Mouse (Mus musculus) MEL (cell line): ENCODE measurements around the gene Sytl3.

Source experiments
- BHLHE40 ChIP-seq: IDR thresholded peaks from 2 replicates; pipeline ENCODE4 v1.6.1; 2012; ENCODE audit warnings: low read depth, mild to moderate bottlenecking, inconsistent platforms, low read length, improper control_type of control experiment, borderline replicate concordance
- CTCF ChIP-seq, 3 experiments: IDR thresholded peaks in 2 of 3; conservative IDR thresholded peaks in 1 of 3; 2 replicates each; pipeline ENCODE4 v1.5.1; 2011 to 2012; ENCODE audit warnings: low read length in 3 of 3, low read depth in 2 of 3, mild to moderate bottlenecking in 2 of 3, improper control_type of control experiment in 1 of 3, inconsistent platforms in 1 of 3, mixed read lengths in 1 of 3, moderate library complexity in 1 of 3; ENCODE audit not compliant: control insufficient read depth in 1 of 3, insufficient read depth in 1 of 3, poor library complexity in 1 of 3, severe bottlenecking in 1 of 3
- EP300 ChIP-seq, 2 experiments: IDR thresholded peaks; 2 replicates each; pipeline ENCODE4 v1.6.1; 2011; ENCODE audit warnings: improper control_type of control experiment in 2 of 2, low read length in 2 of 2, low read depth in 1 of 2, mild to moderate bottlenecking in 1 of 2
- GABPA ChIP-seq: IDR thresholded peaks from 2 replicates; pipeline ENCODE4 v1.6.1; 2012; ENCODE audit warnings: low read depth, mild to moderate bottlenecking, inconsistent platforms, low read length, improper control_type of control experiment, moderate library complexity
- MXI1 ChIP-seq: IDR thresholded peaks from 2 replicates; pipeline ENCODE4 v1.6.1; 2011; ENCODE audit warnings: mild to moderate bottlenecking, low read depth, low read length, improper control_type of control experiment
- POLR2A ChIP-seq, 2 experiments: IDR thresholded peaks; 2 replicates each; pipeline ENCODE4 v1.6.1; 2011 to 2012; ENCODE audit warnings: low read length in 2 of 2, mild to moderate bottlenecking in 2 of 2, control low read depth in 1 of 2, improper control_type of control experiment in 1 of 2, low read depth in 1 of 2, moderate library complexity in 1 of 2; ENCODE audit not compliant: control insufficient read depth in 1 of 2, insufficient read depth in 1 of 2, poor library complexity in 1 of 2
- RCOR1 ChIP-seq: IDR thresholded peaks from 2 replicates; pipeline ENCODE4 v1.6.1; 2012; ENCODE audit warnings: low read depth, mild to moderate bottlenecking, inconsistent platforms, low read length, improper control_type of control experiment
- TAL1 ChIP-seq: IDR thresholded peaks from 2 replicates; pipeline ENCODE4 v1.6.1; 2012; ENCODE audit warnings: mild to moderate bottlenecking, inconsistent platforms, low read length, moderate library complexity, mixed read lengths
- TCF12 ChIP-seq: IDR thresholded peaks from 2 replicates; pipeline ENCODE4 v1.6.1; 2014; ENCODE audit warnings: low read depth, mild to moderate bottlenecking, inconsistent platforms, low read length, improper control_type of control experiment, moderate library complexity
- UBTF ChIP-seq: IDR thresholded peaks from 2 replicates; pipeline ENCODE4 v1.6.1; 2012; ENCODE audit warnings: low read depth, mild to moderate bottlenecking, inconsistent platforms, low read length, improper control_type of control experiment, moderate library complexity, borderline replicate concordance; ENCODE audit not compliant: insufficient read depth
- ZC3H11A ChIP-seq: IDR thresholded peaks from 2 replicates; pipeline ENCODE4 v1.6.1; 2012; ENCODE audit warnings: low read depth, mild to moderate bottlenecking, inconsistent platforms, low read length, improper control_type of control experiment

GRCm38 (mm10) chr17:6772490-6772773, 113.5 kb downstream of the Sytl3 start:
- TF ChIP-seq ZC3H11A (no peak), MXI1 (no peak), GABPA (no peak), TAL1 (no peak), EP300 (IDR thresholded peaks at IDR 0.05; ENCODE audit: low read depth in 1 of 2, low read length in 2 of 2) (no peak), TCF12 (no peak), POLR2A (IDR thresholded peaks at IDR 0.05; ENCODE audit: control insufficient read depth in 1 of 2, insufficient read depth in 1 of 2, low read depth in 1 of 2, low read length in 2 of 2, poor library complexity in 1 of 2) (no peak), RCOR1 (no peak), CTCF (IDR thresholded peaks at IDR 0.05 in 2 of 3, conservative IDR thresholded peaks at IDR 0.05 in 1 of 3; ENCODE audit: control insufficient read depth in 1 of 3, insufficient read depth in 1 of 3, low read depth in 2 of 3, low read length in 3 of 3, poor library complexity in 1 of 3, severe bottlenecking in 1 of 3) (no peak), BHLHE40 (no peak), UBTF (no peak)
